Mouse (Mus musculus) liver, adult 2 months (tissue): ENCODE measurements around the gene Vpreb3. TPM values are rescaled to one million over a fixed set of nuclear protein-coding genes. Genes with fewer than 3 reads are reported as not detected.

ENCODE experiments used
- DNase-seq: peaks from one replicate; pipeline ENCODE4 v3.0.0-alpha.2; 2011; ENCODE audit warnings: low read depth, low spot score; ENCODE audit errors: extremely low read depth
- H3K27ac ChIP-seq: fragments of 200-500 bp; replicated peaks from 2 replicates; pipeline ENCODE4 v1.5.1; 2012; ENCODE audit warnings: low read depth, mild to moderate bottlenecking, control low read depth, inconsistent platforms, low read length; ENCODE audit not compliant: insufficient read depth
- H3K27me3 ChIP-seq: fragments of 200-500 bp; 2 replicates; pipeline ENCODE4 v1.6.1; 2012; ENCODE audit warnings: mild to moderate bottlenecking, moderate library complexity, low read length, inconsistent platforms; ENCODE audit not compliant: control insufficient read depth, insufficient read depth
- H3K36me3 ChIP-seq: fragments of 200-500 bp; 2 replicates; pipeline ENCODE4 v1.6.1; 2012; ENCODE audit warnings: low read length, inconsistent platforms; ENCODE audit not compliant: control insufficient read depth, insufficient read depth
- H3K4me1 ChIP-seq: fragments of 200-500 bp; 2 replicates; pipeline ENCODE4 v1.6.1; 2011; ENCODE audit warnings: low read length; ENCODE audit not compliant: control insufficient read depth, insufficient read depth
- H3K4me3 ChIP-seq: fragments of 200-500 bp; 2 replicates; pipeline ENCODE4 v1.5.1; 2011; ENCODE audit warnings: low read depth, mild to moderate bottlenecking, control low read depth, low read length, moderate library complexity; ENCODE audit not compliant: insufficient read depth
- H3K79me2 ChIP-seq: fragments of 200-500 bp; 2 replicates; pipeline ENCODE4 v1.6.1; 2012; ENCODE audit warnings: inconsistent platforms, mild to moderate bottlenecking, low read length, moderate library complexity; ENCODE audit not compliant: control insufficient read depth, insufficient read depth
- H3K9ac ChIP-seq: fragments of 200-500 bp; 2 replicates; pipeline ENCODE4 v1.6.1; 2012; ENCODE audit warnings: low read depth, mild to moderate bottlenecking, control low read depth, inconsistent platforms, low read length
- CTCF ChIP-seq: fragments of 200-500 bp; IDR thresholded peaks from 2 replicates; pipeline ENCODE4 v1.5.1; 2011; ENCODE audit warnings: low read depth, low read length, control low read depth
- POLR2A ChIP-seq: fragments of 200-500 bp; IDR thresholded peaks from 2 replicates; pipeline ENCODE4 v1.6.1; 2011; ENCODE audit warnings: low read length, control low read depth; ENCODE audit not compliant: insufficient read depth; ENCODE audit errors: extremely low read depth
- WGBS: fragments of 180-500 bp; shearing (Covaris S2); methylation state at CpG from one replicate; pipeline ENCODE4 v1.1.7; 2018; 5-methylcytosine and 5-hydroxymethylcytosine counted together
- polyA plus RNA-seq: library from polyadenylated mRNA; depleted of rRNA; stranded (reverse); fragments of >200 nt; gene quantifications from 2 replicates; pipeline ENCODE4 v1.2.3, GENCODE M21; 2012; rRNA removed
- total RNA-seq: library from RNA; depleted of rRNA; stranded (reverse); fragments of >200 nt; gene quantifications from 2 replicates; pipeline ENCODE4 v1.2.3, GENCODE M21; 2014; rRNA removed

Gene Vpreb3
- total RNA-seq (0.55 and 1.3 TPM in 2 replicates), polyA plus RNA-seq (0.73 and 2.0 TPM in 2 replicates)

DNA sequence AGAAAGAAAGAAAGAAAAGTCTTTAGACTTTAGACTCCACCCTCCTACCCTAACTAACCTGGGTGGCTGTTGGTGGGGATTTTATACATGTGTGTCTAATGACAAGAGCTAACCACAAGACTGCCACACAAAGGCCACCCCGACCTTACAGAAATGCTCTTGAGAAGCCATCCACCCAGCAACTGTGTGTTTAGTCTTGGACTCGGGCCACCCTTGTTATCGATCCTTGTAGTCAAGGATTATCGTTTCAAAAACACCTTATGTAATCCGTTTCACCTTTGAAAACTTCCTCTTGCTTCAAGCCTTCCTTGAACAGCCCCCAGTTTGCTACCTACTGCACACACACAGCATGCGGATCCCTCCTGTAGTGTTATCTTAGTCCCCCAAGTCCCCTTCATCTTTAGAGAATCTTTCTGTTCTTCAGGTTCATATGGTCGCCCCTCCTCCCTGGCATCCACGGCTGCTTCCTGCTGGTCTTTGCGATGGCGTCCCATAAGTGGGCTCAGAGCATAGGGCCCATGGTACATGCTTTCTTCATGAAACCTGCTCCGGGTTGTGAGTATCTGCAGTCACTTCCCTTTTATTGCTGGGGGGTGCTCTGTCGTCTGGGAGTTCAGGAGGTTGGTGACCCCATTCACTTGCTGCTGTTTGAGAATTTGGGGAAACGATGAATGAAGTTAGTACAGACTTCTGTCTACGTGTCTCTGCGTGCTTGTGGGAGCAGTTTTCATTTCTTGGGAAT lies at the start of gene Vpreb3:
Gene Vpreb3, plus strand, starts transcription at position 322 of the 742 bp plus-strand sequence.
- Histone ChIP-seq H3K27me3 (no peaks in the 10 kb centered on the region), H3K4me1 (peaks cover 15% of the 10 kb centered on the region), H3K4me3 (no peak within 1 kb of the TSS), H3K27ac (no peak within 1 kb of the TSS), H3K36me3 (peaks cover 2% of the 10 kb centered on the region), H3K9ac (no peak within 1 kb of the TSS), H3K79me2 (no peaks in the 10 kb centered on the region)
- peak; percentile 72 for DNase-seq
- 50% methylated on average over 15 of the region's 15 CpGs for WGBS
- TF ChIP-seq POLR2A (no peak), CTCF (no peak)

DNA sequence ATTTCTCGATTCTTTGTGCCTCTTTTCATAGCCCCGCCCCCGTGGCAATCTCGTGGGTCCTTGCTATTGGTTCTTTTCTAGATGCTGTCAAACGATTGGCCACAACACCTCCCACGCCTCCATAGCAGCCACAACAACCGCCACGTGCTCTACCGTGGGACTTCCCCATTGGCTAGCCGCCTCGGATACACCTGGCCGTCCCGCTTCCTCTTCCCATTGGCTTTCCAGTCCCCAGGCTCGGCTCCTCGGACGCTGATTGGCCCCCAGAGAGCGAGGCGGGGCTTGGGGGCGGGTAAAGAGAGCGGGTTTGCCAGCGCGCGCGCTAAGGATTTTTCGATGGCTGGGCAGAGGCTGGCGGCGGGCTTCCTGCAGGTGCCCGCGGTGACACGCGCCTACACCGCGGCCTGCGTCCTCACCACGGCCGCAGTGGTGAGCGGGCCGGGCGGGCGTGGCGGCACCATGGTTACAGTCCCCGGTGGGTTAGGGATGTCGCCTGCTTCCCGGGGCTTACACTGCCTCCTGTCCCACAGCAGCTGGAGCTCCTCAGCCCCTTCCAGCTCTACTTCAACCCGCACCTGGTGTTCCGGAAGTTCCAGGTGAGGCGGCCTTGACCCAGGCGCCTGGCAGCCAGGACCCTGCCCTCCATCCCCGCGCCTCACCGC lies 49.6 kb upstream of the Vpreb3 start, which contains the start of gene Derl3:
Gene Derl3, plus strand, starts transcription at position 325 of the 662 bp plus-strand sequence.
- Histone ChIP-seq H3K4me3 (peak within 1 kb of the TSS; percentile 51; the same call in 1 of the 2 replicates), H3K27me3 (no peaks in the 10 kb centered on the region), H3K27ac (no peak within 1 kb of the TSS), H3K9ac (peak within 1 kb of the TSS; percentile 79), H3K4me1 (peaks cover 5% of the 10 kb centered on the region; the same call in 1 of the 2 replicates), H3K79me2 (no peaks in the 10 kb centered on the region), H3K36me3 (no peaks in the 10 kb centered on the region; the same call in 1 of the 2 replicates)
- peak; percentile 96 for DNase-seq
- TF ChIP-seq CTCF (no peak), POLR2A (no peak)
- 3% methylated on average over 51 of the region's 51 CpGs for WGBS

DNA sequence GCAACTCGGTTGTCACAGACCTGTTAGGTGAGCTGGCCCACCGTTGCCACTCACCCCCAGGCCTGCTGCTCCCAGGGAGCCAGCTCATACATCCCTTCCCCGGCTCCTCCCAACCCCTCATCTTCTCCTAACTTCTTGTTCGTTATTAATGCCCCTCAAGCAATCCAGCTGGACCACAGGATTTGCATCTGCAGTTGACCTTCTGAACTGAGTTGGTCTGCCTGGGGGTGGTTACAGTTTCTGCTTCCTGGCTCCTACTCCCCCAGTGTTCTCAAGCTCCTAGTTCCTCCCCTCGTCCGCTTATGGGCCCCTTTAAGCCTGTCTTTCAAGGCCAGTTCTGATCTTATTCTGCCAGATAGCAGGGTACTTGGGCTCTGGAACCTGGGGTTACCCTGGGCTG lies 48.3 kb upstream of the Vpreb3 start:
- WGBS: 83% methylated on average over 6 of the region's 6 CpGs
- H3K27ac ChIP-seq: no peak overlapping the region

DNA sequence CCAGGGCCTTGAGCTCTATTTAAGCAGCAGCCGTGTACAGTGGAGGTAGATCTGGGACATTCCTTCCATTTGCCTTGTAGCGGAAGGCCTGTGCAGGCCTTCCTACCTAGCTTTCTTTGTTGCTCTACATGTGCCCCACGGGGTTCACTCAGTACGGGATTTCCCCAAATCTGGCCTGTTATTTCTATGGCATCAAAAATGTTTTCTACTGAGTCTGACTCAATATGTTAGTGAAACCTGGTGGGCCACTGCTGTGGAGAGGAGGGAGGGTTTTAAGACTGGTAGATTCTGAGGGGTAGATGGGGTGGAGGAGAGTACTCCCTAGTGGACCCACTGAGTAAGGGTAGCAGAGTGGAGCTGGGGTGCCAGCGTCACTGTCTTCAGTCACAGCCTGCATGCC lies 47.1 kb upstream of the Vpreb3 start:
- no peak for DNase-seq
- 95% methylated on average over 5 of the region's 5 CpGs for WGBS

More for the DNA sequence above, 48.3 kb upstream of the Vpreb3 start:
- H3K27me3 ChIP-seq: no peaks in the 10 kb centered on the region
- no peak overlapping the region for H3K4me3 ChIP-seq
- TF ChIP-seq CTCF: no peak
- TF ChIP-seq POLR2A: no peak
- peaks cover 5% of the 10 kb centered on the region; the same call in 1 of the 2 replicates for H3K4me1 ChIP-seq
- H3K79me2 ChIP-seq: no peaks in the 10 kb centered on the region
- no peaks in the 10 kb centered on the region; the same call in 1 of the 2 replicates for H3K36me3 ChIP-seq
- H3K9ac ChIP-seq: no peak overlapping the region
- no peak for DNase-seq

DNA sequence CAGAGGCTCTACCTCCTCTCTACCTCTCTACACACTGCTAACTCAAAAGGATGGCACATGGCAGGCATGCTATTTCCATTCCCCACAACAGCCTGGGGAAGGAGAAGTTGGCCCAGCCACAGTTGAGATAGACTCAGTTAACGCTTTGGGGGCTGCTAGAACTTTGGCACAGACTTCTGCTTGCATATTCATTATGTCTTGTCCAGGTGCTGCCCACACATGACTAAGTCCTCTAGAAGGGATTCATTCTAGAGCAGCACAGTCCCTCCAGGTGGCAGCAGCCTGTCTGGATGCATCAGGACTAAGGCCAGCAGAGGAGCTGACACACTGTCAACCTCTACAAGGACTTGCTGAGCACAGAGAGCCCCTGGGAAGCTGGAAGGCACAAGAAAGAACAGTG lies 46.6 kb upstream of the Vpreb3 start:
- DNase-seq: no peak
- H3K27me3 ChIP-seq: no peaks in the 10 kb centered on the region
- no peaks in the 10 kb centered on the region for H3K79me2 ChIP-seq
- H3K4me1 ChIP-seq: peaks cover 5% of the 10 kb centered on the region; the same call in 1 of the 2 replicates
- TF ChIP-seq CTCF (no peak), POLR2A (no peak)
- no peak overlapping the region for H3K27ac ChIP-seq
- no peaks in the 10 kb centered on the region; the same call in 1 of the 2 replicates for H3K36me3 ChIP-seq
- H3K4me3 ChIP-seq: no peak overlapping the region
- no peak overlapping the region for H3K9ac ChIP-seq
- WGBS: 100% methylated on average over 1 of the region's 1 CpGs

More for the DNA sequence above, 47.1 kb upstream of the Vpreb3 start:
- Histone ChIP-seq H3K4me3 (no peak overlapping the region), H3K27ac (no peak overlapping the region), H3K79me2 (no peaks in the 10 kb centered on the region), H3K36me3 (no peaks in the 10 kb centered on the region; the same call in 1 of the 2 replicates), H3K9ac (no peak overlapping the region), H3K27me3 (no peaks in the 10 kb centered on the region), H3K4me1 (peaks cover 5% of the 10 kb centered on the region; the same call in 1 of the 2 replicates)
- TF ChIP-seq CTCF: no peak
- no peak for TF ChIP-seq POLR2A

DNA sequence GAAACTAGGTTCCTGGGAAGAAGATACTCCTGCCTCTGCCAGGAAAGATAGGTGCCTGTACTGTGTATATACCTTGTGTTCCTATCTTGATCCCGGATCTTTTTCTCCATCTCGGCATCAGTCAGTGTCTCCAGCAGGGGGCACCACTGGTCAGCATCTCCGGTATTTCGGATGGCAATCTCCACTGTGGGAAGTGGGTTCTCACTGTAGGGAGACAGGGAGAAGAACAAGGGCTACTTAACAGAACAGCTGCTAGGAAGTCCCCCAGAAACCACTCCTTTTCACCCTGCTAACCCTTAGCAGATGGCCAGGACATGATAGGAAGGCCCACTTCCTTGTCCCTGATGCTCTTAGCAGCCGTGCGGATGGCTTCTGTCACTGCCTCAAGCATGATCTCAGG lies 45.5 kb upstream of the Vpreb3 start:
- Histone ChIP-seq H3K4me3 (no peak overlapping the region), H3K9ac (no peak overlapping the region), H3K4me1 (peaks cover 5% of the 10 kb centered on the region; the same call in 1 of the 2 replicates), H3K36me3 (peaks cover under 1% of the 10 kb centered on the region; the same call in 1 of the 2 replicates), H3K27ac (no peak overlapping the region), H3K79me2 (no peaks in the 10 kb centered on the region), H3K27me3 (no peaks in the 10 kb centered on the region)
- peak; percentile 35 for DNase-seq
- TF ChIP-seq CTCF (peak; percentile 83), POLR2A (no peak)
- 42% methylated on average over 6 of the region's 6 CpGs for WGBS
